Mouse (Mus musculus): ENCODE data around the gene Sbsn. TPM values are rescaled to one million over a fixed set of nuclear protein-coding genes. Genes with fewer than 3 reads are reported as not detected.

Gene Sbsn
- 6.3 and 6.9 TPM in 2 replicates for polyA plus RNA-seq (2012; rRNA removed)

DNA sequence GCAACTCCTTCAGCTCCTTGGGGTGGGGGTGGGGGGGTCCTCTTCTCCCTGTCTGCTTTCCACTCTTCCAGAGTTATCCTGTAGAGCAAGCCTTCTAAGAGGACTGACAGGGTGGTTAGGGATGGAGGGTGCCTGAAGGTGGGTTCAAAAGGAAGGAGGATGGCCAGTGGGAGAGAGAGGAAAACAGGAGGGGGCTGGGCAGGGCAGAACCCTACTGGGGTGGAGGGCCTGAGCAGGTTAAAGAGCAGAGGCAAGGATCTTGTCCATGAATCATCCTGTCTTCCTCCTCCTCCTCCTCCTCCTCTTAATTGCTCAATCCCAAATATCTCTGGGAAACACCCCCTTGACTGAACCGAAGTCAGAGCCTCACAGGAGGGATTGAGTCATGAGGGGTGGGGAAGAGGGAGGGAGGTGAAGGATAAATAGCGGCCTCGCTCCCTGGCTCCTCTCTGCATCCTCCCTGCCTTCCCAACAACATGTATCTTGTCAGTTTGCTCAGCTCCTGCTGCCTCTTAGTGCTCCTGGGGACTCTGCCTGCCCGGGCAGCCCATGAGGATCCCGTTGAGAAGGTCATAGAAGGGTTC, at the start of gene Sbsn:
Gene Sbsn (plus strand): TSS at position 386 of the 584 bp plus-strand sequence.
- H3K4me3 ChIP-seq (replicated peaks; ENCODE audit: insufficient read depth, low read depth, low read length) = no peak within 1 kb of the TSS
- no peak for TF ChIP-seq POLR2A (IDR thresholded peaks at IDR 0.05; ENCODE audit: borderline replicate concordance, insufficient read depth, low read length)
- no peak for TF ChIP-seq CTCF (IDR thresholded peaks at IDR 0.05; ENCODE audit: borderline replicate concordance, insufficient read depth, low read depth, low read length)
- no peaks in the 10 kb centered on the region for H3K27me3 ChIP-seq (ENCODE audit: control insufficient read depth, insufficient read depth, low read length)
- no peak within 1 kb of the TSS for H3K27ac ChIP-seq (ENCODE audit: insufficient read depth, low read length)
- no peak for DNase-seq
- WGBS = 66% methylated on average over 5 of the region's 5 CpGs
- no peaks in the 10 kb centered on the region for H3K4me1 ChIP-seq (ENCODE audit: control insufficient read depth, insufficient read depth, low read length)

DNA sequence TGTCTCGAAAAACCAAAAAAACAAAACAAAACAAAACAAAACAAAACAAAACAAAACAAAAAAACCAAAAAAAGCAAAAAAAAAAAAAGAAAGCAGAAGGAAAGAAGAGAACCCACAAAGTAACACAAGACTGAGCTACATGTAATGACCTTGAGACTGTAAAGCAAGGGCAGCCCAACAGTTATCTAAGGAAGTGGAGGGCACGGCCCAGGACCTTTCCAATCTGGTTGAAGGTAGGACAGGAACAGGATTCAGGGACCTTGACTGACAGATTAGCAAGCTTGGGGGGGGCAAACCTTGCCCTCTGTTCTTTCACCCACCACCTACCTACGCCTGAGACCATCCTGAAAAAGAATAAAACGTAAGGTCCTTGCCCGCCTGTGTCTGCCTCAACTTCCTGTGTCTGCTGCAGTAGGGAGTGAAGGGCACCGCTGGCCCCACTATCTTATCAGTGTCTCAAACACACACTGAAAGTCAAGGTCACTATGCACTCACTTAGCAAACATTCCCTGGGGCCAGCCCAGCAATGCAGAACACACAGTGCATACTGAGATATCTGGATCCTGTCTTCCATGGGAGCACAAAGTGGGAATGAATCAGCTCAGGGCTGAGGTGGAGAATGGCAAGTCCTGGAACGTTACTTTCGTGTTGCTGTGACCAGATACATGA, 44.9 kb upstream of the Sbsn start:
- DNase-seq = no peak
- TF ChIP-seq POLR2A (IDR thresholded peaks at IDR 0.05; ENCODE audit: borderline replicate concordance, insufficient read depth, low read length) = no peak
- Histone ChIP-seq H3K27ac (ENCODE audit: insufficient read depth, low read length) (no peak overlapping the region), H3K27me3 (ENCODE audit: control insufficient read depth, insufficient read depth, low read length) (no peaks in the 10 kb centered on the region), H3K4me3 (replicated peaks; ENCODE audit: insufficient read depth, low read depth, low read length) (no peak overlapping the region), H3K4me1 (ENCODE audit: control insufficient read depth, insufficient read depth, low read length) (no peaks in the 10 kb centered on the region)
- 76% methylated on average over 8 of the region's 8 CpGs for WGBS

DNA sequence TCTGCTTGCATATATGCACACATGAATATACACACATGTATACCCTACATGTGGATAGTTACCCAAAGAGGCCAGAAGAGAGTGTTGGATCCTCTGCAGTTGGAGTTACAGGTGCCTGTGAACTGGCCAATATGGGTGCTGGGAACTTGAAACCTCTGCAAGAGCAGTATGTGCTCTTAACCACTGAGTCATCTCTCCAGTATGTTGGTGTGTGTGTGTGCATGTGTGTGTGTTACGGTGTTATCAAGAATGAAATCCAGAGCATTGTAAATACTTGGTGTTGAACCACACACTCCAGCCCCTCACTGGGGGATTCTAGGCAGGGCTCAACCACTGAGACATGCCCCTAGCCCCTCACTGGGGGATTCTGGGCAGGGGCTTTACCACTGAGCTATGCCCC, 43.8 kb upstream of the Sbsn start:
- H3K27me3 ChIP-seq (ENCODE audit: control insufficient read depth, insufficient read depth, low read length) = no peaks in the 10 kb centered on the region
- TF ChIP-seq CTCF (IDR thresholded peaks at IDR 0.05; ENCODE audit: borderline replicate concordance, insufficient read depth, low read depth, low read length) (no peak), POLR2A (IDR thresholded peaks at IDR 0.05; ENCODE audit: borderline replicate concordance, insufficient read depth, low read length) (no peak)
- no peak overlapping the region for H3K4me3 ChIP-seq (replicated peaks; ENCODE audit: insufficient read depth, low read depth, low read length)
- no peak for DNase-seq
- no peaks in the 10 kb centered on the region for H3K4me1 ChIP-seq (ENCODE audit: control insufficient read depth, insufficient read depth, low read length)
- 93% methylated on average over 1 of the region's 1 CpGs for WGBS
- no peak overlapping the region for H3K27ac ChIP-seq (ENCODE audit: insufficient read depth, low read length)

DNA sequence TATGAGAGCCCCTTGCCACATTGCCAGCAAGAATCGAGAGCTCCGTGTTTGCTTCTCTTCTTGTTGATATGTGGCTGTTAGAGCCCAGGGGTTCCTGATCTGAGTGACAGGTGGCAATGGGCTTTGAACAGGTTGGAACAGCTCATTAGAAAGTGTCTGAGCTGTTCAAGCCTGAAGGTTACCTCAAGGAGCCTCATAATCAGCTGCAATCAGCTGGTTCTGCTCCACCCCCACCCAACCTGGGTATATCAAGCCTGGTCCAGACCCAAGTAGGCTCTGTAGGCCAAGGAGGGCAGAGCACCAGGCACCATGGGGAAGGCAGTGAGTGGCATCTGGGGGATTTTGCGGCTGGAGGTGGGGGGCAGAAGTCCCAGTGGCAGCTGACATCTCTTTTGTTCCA, 39.3 kb upstream of the Sbsn start, which contains the start of gene Atp4a:
Gene Atp4a (plus strand): TSS at position 268 of the 400 bp plus-strand sequence.
- Histone ChIP-seq H3K27ac (ENCODE audit: insufficient read depth, low read length) (no peak within 1 kb of the TSS), H3K4me1 (ENCODE audit: control insufficient read depth, insufficient read depth, low read length) (no peaks in the 10 kb centered on the region; the same call in 1 of the 2 replicates), H3K27me3 (ENCODE audit: control insufficient read depth, insufficient read depth, low read length) (no peaks in the 10 kb centered on the region), H3K4me3 (replicated peaks; ENCODE audit: insufficient read depth, low read depth, low read length) (no peak within 1 kb of the TSS)
- TF ChIP-seq POLR2A (IDR thresholded peaks at IDR 0.05; ENCODE audit: borderline replicate concordance, insufficient read depth, low read length) = no peak
- TF ChIP-seq CTCF (IDR thresholded peaks at IDR 0.05; ENCODE audit: borderline replicate concordance, insufficient read depth, low read depth, low read length) = no peak
- no peak for DNase-seq
- 60% methylated on average over 3 of the region's 3 CpGs for WGBS

DNA sequence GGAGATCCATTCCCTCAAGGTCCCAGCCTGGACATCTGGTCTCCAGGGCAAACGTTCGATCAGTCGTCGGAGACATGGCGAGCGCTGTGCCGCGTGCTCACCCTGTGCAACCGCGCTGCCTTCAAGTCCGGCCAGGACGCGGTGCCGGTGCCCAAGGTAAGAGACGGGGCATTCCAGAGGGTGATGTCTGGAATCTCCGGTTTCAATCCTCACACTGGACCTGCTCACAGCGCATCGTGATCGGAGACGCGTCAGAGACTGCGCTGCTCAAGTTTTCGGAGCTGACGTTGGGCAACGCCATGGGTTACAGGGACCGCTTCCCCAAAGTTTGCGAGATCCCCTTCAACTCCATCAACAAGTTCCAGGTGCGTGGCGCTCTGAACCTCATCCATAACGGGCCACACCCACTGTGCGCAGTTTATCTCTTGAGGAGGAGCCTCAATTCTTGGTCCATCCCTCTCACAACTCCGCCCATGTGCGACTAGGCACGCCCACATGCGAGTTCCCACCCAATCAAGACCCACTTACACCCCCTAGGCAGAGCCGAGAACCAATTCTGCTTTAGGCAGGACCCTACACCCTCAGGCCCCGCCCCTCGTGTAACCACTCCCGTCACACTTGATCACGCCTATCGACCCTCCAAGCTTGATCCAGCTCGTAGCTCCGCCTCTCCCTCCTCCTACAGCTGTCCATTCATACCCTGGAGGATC, 34.1 kb upstream of the Sbsn start:
- TF ChIP-seq POLR2A (IDR thresholded peaks at IDR 0.05; ENCODE audit: borderline replicate concordance, insufficient read depth, low read length) = no peak
- no peak for TF ChIP-seq CTCF (IDR thresholded peaks at IDR 0.05; ENCODE audit: borderline replicate concordance, insufficient read depth, low read depth, low read length)
- 1% methylated on average over 43 of the region's 43 CpGs for WGBS
- no peak for DNase-seq
- Histone ChIP-seq H3K4me3 (replicated peaks; ENCODE audit: insufficient read depth, low read depth, low read length) (no peak overlapping the region), H3K27ac (ENCODE audit: insufficient read depth, low read length) (no peak overlapping the region), H3K4me1 (ENCODE audit: control insufficient read depth, insufficient read depth, low read length) (no peaks in the 10 kb centered on the region; the same call in 1 of the 2 replicates), H3K27me3 (ENCODE audit: control insufficient read depth, insufficient read depth, low read length) (no peaks in the 10 kb centered on the region)

DNA sequence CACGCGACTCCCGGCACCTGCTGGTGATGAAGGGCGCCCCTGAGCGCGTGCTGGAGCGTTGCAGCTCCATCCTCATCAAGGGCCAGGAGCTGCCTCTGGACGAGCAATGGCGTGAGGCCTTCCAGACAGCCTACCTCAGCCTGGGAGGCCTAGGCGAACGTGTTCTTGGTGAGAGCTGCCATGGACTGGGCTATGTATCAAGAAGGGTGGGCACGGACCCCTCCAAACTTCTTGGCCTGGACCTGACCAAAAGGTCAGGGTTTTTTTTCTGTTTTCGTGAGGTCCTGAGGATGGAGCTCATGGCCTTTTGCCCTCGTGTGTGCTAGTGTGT, 33.6 kb upstream of the Sbsn start:
- Histone ChIP-seq H3K27ac (ENCODE audit: insufficient read depth, low read length) (no peak overlapping the region), H3K27me3 (ENCODE audit: control insufficient read depth, insufficient read depth, low read length) (no peaks in the 10 kb centered on the region), H3K4me1 (ENCODE audit: control insufficient read depth, insufficient read depth, low read length) (no peaks in the 10 kb centered on the region; the same call in 1 of the 2 replicates), H3K4me3 (replicated peaks; ENCODE audit: insufficient read depth, low read depth, low read length) (no peak overlapping the region)
- 13% methylated on average over 14 of the region's 14 CpGs for WGBS
- TF ChIP-seq POLR2A (IDR thresholded peaks at IDR 0.05; ENCODE audit: borderline replicate concordance, insufficient read depth, low read length) = no peak
- no peak for TF ChIP-seq CTCF (IDR thresholded peaks at IDR 0.05; ENCODE audit: borderline replicate concordance, insufficient read depth, low read depth, low read length)
- DNase-seq = no peak

DNA sequence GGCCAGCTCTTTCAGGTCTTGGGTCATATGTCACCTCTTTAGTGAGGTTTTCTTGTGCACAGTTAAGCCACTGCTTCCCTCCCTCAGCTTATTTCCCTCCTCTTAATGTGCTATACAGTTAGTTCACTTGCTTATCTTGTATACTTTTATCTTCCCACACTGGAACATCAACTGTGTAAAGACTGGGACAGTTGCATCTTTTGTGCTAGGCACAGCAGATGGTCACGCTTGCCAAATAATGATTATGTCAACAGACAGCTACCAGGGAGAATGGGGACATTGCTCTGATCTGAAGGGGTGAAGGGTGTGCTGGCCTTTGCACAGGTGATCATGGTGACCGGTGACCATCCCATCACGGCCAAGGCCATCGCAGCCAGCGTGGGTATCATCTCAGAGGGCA, 31.6 kb upstream of the Sbsn start:
- no peak for TF ChIP-seq POLR2A (IDR thresholded peaks at IDR 0.05; ENCODE audit: borderline replicate concordance, insufficient read depth, low read length)
- no peak for TF ChIP-seq CTCF (IDR thresholded peaks at IDR 0.05; ENCODE audit: borderline replicate concordance, insufficient read depth, low read depth, low read length)
- no peak overlapping the region for H3K4me3 ChIP-seq (replicated peaks; ENCODE audit: insufficient read depth, low read depth, low read length)
- no peak overlapping the region for H3K27ac ChIP-seq (ENCODE audit: insufficient read depth, low read length)
- no peaks in the 10 kb centered on the region; the same call in 1 of the 2 replicates for H3K4me1 ChIP-seq (ENCODE audit: control insufficient read depth, insufficient read depth, low read length)
- DNase-seq = no peak
- H3K27me3 ChIP-seq (ENCODE audit: control insufficient read depth, insufficient read depth, low read length) = no peaks in the 10 kb centered on the region
- 89% methylated on average over 5 of the region's 5 CpGs for WGBS

DNA sequence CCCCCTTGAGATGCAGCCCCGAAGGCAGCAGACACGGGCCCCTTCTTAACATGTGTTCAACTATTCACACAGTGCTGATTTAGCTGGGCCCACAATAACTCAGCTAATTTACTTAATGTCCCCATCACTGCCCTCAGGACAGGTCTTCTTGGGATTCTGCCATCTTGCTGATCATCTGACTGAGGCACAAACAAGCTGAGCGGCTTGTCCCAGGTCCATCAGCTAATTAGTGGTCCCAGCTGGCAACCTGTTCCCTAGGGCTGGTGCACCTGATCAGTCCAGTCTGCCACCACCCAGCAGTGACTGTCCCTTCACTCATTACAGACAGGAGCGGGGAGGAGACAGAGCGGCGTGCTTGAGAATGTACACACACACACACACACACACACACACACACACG, 30.0 kb upstream of the Sbsn start:
- TF ChIP-seq POLR2A (IDR thresholded peaks at IDR 0.05; ENCODE audit: borderline replicate concordance, insufficient read depth, low read length) (no peak), CTCF (IDR thresholded peaks at IDR 0.05; ENCODE audit: borderline replicate concordance, insufficient read depth, low read depth, low read length) (no peak)
- no peaks in the 10 kb centered on the region; the same call in 1 of the 2 replicates for H3K4me1 ChIP-seq (ENCODE audit: control insufficient read depth, insufficient read depth, low read length)
- H3K4me3 ChIP-seq (replicated peaks; ENCODE audit: insufficient read depth, low read depth, low read length) = no peak overlapping the region
- no peaks in the 10 kb centered on the region for H3K27me3 ChIP-seq (ENCODE audit: control insufficient read depth, insufficient read depth, low read length)
- WGBS = 57% methylated on average over 7 of the region's 7 CpGs
- peak; percentile 36 to 63 for DNase-seq
- no peak overlapping the region for H3K27ac ChIP-seq (ENCODE audit: insufficient read depth, low read length)
